ENCODE assay signal across 19 mouse cellular contexts in genomic region chr5:53159166-53159565, GRCm38 (mm10). TPM values are rescaled to one million over a fixed set of nuclear protein-coding genes. Genes with fewer than 3 reads are reported as not detected.
"Had no signal": no experiment of that assay in that cellular context is flagged by ENCODE, and none has a peak within 500 bp of the region (broad histone marks: within the 10 kb centered on the region; RNA-seq: fewer than 3 reads in every experiment).

No protein-coding gene starts in this region.

- H3K27me3 ChIP-seq: neural tube, embryonic 13.5 days; neural tube, embryonic 15.5 days had no signal

- DNase-seq: lung, adult 18-20 months; lung, embryonic 14.5 days; lung, postnatal 10 days; lung, postnatal 4 days; midbrain, embryonic 14.5 days; retina, postnatal 1 day; right cerebral cortex, adult 18-20 months; right cerebral cortex, postnatal 25 days; right cerebral cortex, postnatal 4 days; spleen, adult 18-20 months; thymus, adult 18-20 months; thymus, postnatal 14 days; thymus, postnatal 36 days had no signal

- H3K4me3 ChIP-seq: midbrain, embryonic 10.5 days; midbrain, embryonic 12.5 days; myocyte; neural tube, embryonic 13.5 days; neural tube, embryonic 15.5 days had no signal

- H3K27ac ChIP-seq: midbrain, embryonic 10.5 days; midbrain, embryonic 12.5 days; neural tube, embryonic 13.5 days; neural tube, embryonic 15.5 days had no signal

RNA-seq across cellular contexts. Expression of gene Sel1l3, which starts 54.6 kb away (rescaled TPM):
- total RNA-seq: megakaryocyte-erythroid progenitor cell, adult 5-6 weeks had no signal
